Mouse (Mus musculus): ENCODE results near the gene Tmem117. TPM values are rescaled to one million over a fixed set of nuclear protein-coding genes. Genes with fewer than 3 reads are reported as not detected.

Tmem117 gene
- total and polyA plus RNA-seq, 3 experiments = not detected

DNA sequence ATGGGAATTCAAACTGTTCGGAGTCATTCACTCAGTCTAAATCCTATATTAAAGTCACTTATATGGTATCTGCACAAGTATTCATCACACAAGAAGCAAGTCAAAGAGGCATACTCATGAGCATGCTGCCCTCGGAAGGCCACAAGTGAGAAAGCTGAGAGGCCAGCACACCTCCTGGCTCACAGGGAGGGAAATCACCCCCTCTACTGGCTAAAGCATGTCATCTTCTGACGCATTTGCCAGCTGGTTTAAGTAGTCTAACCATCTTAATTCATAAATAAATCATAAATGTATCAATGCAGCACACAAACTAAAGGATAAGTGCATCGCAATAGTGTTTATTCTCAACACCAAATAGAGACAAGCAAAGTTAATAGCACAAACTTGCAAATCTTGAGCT, 44.3 kb upstream of the Tmem117 start:
- no peaks in the 10 kb centered on the region for H3K27me3 ChIP-seq (ENCODE audit: control insufficient read depth in 1 of 2, insufficient read depth in 2 of 2, low read length in 2 of 2)
- no peaks in the 10 kb centered on the region for H3K9me3 ChIP-seq (replicated peaks; ENCODE audit: insufficient read depth, low read length)
- no peak overlapping the region for H3K27ac ChIP-seq (ENCODE audit: control insufficient read depth, low read depth, low read length)
- H3K79me2 ChIP-seq (ENCODE audit: control insufficient read depth, insufficient read depth, low read length, poor library complexity) = peaks cover 14% of the 10 kb centered on the region
- H3K36me3 ChIP-seq (ENCODE audit: control insufficient read depth in 1 of 2, insufficient read depth in 2 of 2, low read length in 2 of 2) = peaks cover 10 to 44% of the 10 kb centered on the region in 2 experiments
- DNase-seq (ENCODE audit: low read depth, low spot score) = peak; percentile 63
- no peak overlapping the region for H3K9ac ChIP-seq (ENCODE audit: control insufficient read depth, low read depth, low read length, poor library complexity, severe bottlenecking)
- TF ChIP-seq CTCF (IDR thresholded peaks at IDR 0.05 in 2 of 3, conservative IDR thresholded peaks at IDR 0.05 in 1 of 3; ENCODE audit: control insufficient read depth in 1 of 3, insufficient read depth in 1 of 3, low read depth in 2 of 3, low read length in 3 of 3, poor library complexity in 1 of 3, severe bottlenecking in 1 of 3) = peak; percentile 45 to 53 (median 47)
- 0 out of 2 replicates have a peak, but pooled peaks have one; percentile 8 for TF ChIP-seq SMC3 (IDR thresholded peaks at IDR 0.05; ENCODE audit: low read depth, low read length)
- TF ChIP-seq RAD21 (IDR thresholded peaks at IDR 0.05; ENCODE audit: low read depth, low read length) = peak; percentile 8; the same call in 1 of the 2 replicates
- TF ChIP-seq TBP (IDR thresholded peaks at IDR 0.05; ENCODE audit: low read depth, low read length) = no peak
- peaks cover 2 to 7% of the 10 kb centered on the region in 2 experiments for H3K4me1 ChIP-seq (ENCODE audit: control insufficient read depth in 1 of 2, insufficient read depth in 2 of 2, low read length in 2 of 2)
- H3K4me3 ChIP-seq (ENCODE audit: control insufficient read depth in 1 of 2, insufficient read depth in 1 of 2, low read depth in 2 of 2, low read length in 2 of 2) = no peak overlapping the region

DNA sequence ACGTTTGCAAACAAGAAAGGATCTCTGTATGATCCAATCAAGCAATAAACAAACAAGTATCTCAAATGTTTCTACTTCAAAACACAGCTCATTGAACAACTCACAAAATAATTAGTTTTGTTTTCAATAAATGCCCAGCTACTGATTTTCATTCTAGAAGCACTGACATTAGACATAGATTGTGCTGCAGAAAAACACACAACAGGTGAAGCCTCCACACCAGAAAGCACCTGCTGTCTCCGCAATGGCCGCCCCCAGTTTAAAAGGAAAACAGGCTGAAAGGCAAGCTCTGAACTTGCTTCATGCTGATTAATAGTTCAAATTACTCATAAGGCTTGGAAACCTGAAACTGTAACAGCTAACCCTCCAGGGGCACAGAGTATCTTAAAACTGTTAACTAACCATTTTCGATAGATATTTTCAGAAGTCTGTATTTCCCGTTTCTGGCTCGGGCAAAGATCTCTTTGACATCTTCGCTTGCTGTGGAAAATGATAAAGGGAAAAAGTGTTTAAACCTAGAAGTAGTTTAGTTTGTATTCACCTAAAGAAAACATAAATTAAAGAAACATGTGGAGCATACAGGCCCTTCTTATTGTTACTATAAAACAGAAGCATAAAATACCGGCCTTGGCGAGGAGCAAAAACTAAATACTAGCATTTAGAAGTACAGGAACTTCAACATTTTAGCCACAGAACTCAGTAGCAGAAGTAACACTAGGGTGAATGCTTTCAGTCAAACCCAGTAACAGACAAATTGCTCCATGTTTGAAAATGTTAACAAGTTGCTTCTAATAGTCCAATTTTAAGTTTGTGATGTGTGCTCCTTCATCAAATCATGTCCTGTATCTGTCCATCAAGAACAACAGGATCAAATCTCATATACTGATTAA, 41.0 kb upstream of the Tmem117 start:
- Histone ChIP-seq H3K9me3 (replicated peaks; ENCODE audit: insufficient read depth, low read length) (no peaks in the 10 kb centered on the region), H3K4me3 (ENCODE audit: control insufficient read depth in 1 of 2, insufficient read depth in 1 of 2, low read depth in 2 of 2, low read length in 2 of 2) (peak overlapping the region; percentile 27 to 98), H3K79me2 (ENCODE audit: control insufficient read depth, insufficient read depth, low read length, poor library complexity) (peaks cover 14% of the 10 kb centered on the region), H3K27me3 (ENCODE audit: control insufficient read depth in 1 of 2, insufficient read depth in 2 of 2, low read length in 2 of 2) (no peaks in the 10 kb centered on the region), H3K4me1 (ENCODE audit: control insufficient read depth in 1 of 2, insufficient read depth in 2 of 2, low read length in 2 of 2) (peaks cover 19% of the 10 kb centered on the region in 2 experiments), H3K36me3 (ENCODE audit: control insufficient read depth in 1 of 2, insufficient read depth in 2 of 2, low read length in 2 of 2) (peaks cover 23 to 25% of the 10 kb centered on the region in 2 experiments), H3K9ac (ENCODE audit: control insufficient read depth, low read depth, low read length, poor library complexity, severe bottlenecking) (peak overlapping the region; percentile 93), H3K27ac (ENCODE audit: control insufficient read depth, low read depth, low read length) (peak overlapping the region; percentile 46)
- peak; percentile 77 for DNase-seq (ENCODE audit: low read depth, low spot score)
- TF ChIP-seq RCOR1 (IDR thresholded peaks at IDR 0.05; ENCODE audit: low read depth, low read length) (no peak; the same call in 1 of the 2 replicates), NELFE (IDR thresholded peaks at IDR 0.05; ENCODE audit: low read depth, low read length) (no peak), MXI1 (IDR thresholded peaks at IDR 0.05; ENCODE audit: low read depth, low read length) (peak; percentile 68), ZNF384 (IDR thresholded peaks at IDR 0.05; ENCODE audit: low read depth, low read length) (no peak), CHD2 (IDR thresholded peaks at IDR 0.05; ENCODE audit: low read length) (no peak), ZMIZ1 (IDR thresholded peaks at IDR 0.05; ENCODE audit: low read depth, low read length) (no peak), USF1 (IDR thresholded peaks at IDR 0.05; ENCODE audit: low read depth, low read length) (no peak), CTCF (IDR thresholded peaks at IDR 0.05 in 2 of 3, conservative IDR thresholded peaks at IDR 0.05 in 1 of 3; ENCODE audit: control insufficient read depth in 1 of 3, insufficient read depth in 1 of 3, low read depth in 2 of 3, low read length in 3 of 3, poor library complexity in 1 of 3, severe bottlenecking in 1 of 3) (no peak), ETS1 (IDR thresholded peaks at IDR 0.05; ENCODE audit: low read depth, low read length) (0 out of 2 replicates have a peak, but pooled peaks have one; percentile 17), CHD1 (IDR thresholded peaks at IDR 0.05; ENCODE audit: low read depth, low read length) (0 out of 2 replicates have a peak, but pooled peaks have one; percentile 89), KAT2A (conservative IDR thresholded peaks at IDR 0.05; ENCODE audit: low read depth, low read length) (no peak), TCF12 (IDR thresholded peaks at IDR 0.05; ENCODE audit: low read depth, low read length) (no peak), POLR2A (IDR thresholded peaks at IDR 0.05; ENCODE audit: control insufficient read depth in 1 of 2, insufficient read depth in 1 of 2, low read depth in 1 of 2, low read length in 2 of 2, poor library complexity in 1 of 2) (peak in 1 of 2 experiments; percentile 30; a peak in 1 of 4 replicates), GATA1 (IDR thresholded peaks at IDR 0.05; ENCODE audit: low read depth, low read length) (no peak), RAD21 (IDR thresholded peaks at IDR 0.05; ENCODE audit: low read depth, low read length) (no peak), EP300 (IDR thresholded peaks at IDR 0.05; ENCODE audit: low read depth in 1 of 2, low read length in 2 of 2) (peak in 1 of 2 experiments; percentile 35; a peak in 3 of 4 replicates), TAL1 (IDR thresholded peaks at IDR 0.05; ENCODE audit: low read length) (no peak), ZC3H11A (IDR thresholded peaks at IDR 0.05; ENCODE audit: low read depth, low read length) (no peak), MAZ (IDR thresholded peaks at IDR 0.05; ENCODE audit: low read depth, low read length) (no peak), POLR2AphosphoS5 (IDR thresholded peaks at IDR 0.05; ENCODE audit: borderline replicate concordance, low read depth, low read length) (no peak), USF2 (IDR thresholded peaks at IDR 0.05; ENCODE audit: borderline replicate concordance in 1 of 2, insufficient read depth in 1 of 2, low read depth in 1 of 2, low read length in 2 of 2) (no peak), JUND (IDR thresholded peaks at IDR 0.05; ENCODE audit: low read depth, low read length) (no peak), E2F4 (IDR thresholded peaks at IDR 0.05; ENCODE audit: borderline replicate concordance, low read depth, low read length) (no peak), GABPA (IDR thresholded peaks at IDR 0.05; ENCODE audit: low read depth, low read length) (no peak), SMC3 (IDR thresholded peaks at IDR 0.05; ENCODE audit: low read depth, low read length) (no peak), MEF2A (IDR thresholded peaks at IDR 0.05; ENCODE audit: extremely low read depth, insufficient replicate concordance, low read depth, low read length, poor library complexity, severe bottlenecking) (no peak), HCFC1 (IDR thresholded peaks at IDR 0.05; ENCODE audit: low read depth, low read length) (0 out of 2 replicates have a peak, but pooled peaks have one; percentile 33)
